Mouse (Mus musculus): ENCODE measurements around the gene Rab28.

DNA sequence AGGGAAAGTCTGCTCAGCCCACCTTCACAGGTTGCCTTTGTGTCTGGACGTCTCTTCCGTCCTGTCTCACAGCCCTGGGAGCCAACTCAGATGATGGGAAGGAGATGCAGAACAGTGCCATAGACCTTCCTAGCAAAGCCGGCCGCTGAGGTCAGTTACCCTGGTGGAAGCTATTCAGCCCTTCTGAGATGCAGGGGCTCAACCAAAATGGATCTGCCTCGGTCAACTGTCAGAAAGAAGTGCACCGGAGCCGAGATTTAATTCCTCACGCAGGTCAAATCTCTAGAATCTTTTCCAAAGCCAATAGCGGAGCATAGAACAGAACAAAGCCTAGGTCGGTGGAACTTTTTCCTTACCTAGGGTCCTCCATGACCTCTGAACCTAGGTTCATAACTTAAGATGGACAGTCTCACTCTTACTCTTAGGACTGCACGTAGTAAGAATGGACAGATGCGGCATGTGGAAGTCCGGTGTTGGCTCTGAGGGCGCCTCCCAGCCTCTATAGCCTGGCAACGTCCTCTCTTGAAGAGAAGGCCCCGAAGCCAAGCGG is 46.3 kb upstream of the Rab28 start:
- TF ChIP-seq CTCF (IDR thresholded peaks at IDR 0.05; ENCODE audit: borderline replicate concordance, extremely low read depth, insufficient read depth, insufficient read length) (no peak), POLR2A (IDR thresholded peaks at IDR 0.05; ENCODE audit: borderline replicate concordance, extremely low read depth, insufficient read depth, insufficient read length, poor library complexity, severe bottlenecking) (no peak)
